Mouse (Mus musculus) fat pad, adult 2 months (tissue): ENCODE measurements at regions not wholly inside any gene's neighbourhood (a gene's known extent, or its start where the extent isn't known, plus 50 kb on each side); places are given as distances from the start of the nearest gene placed in this dataset.

ENCODE experiments used
- DNase-seq: peaks from one replicate; pipeline ENCODE4 v3.0.0-alpha.2; 2011; ENCODE audit warnings: low read depth, low spot score; ENCODE audit errors: extremely low read depth

- no peak for DNase-seq
Observed at GRCm38 (mm10) chr11:33061570-33061969, 85.6 kb downstream of the Fgf18 start.

GRCm38 (mm10) chr11:33060352-33060751 is 86.8 kb downstream of the Fgf18 start:
- DNase-seq = no peak

- DNase-seq = no peak
Observed at GRCm38 (mm10) chr11:33050216-33050615, 97.0 kb downstream of the Fgf18 start.

- no peak for DNase-seq
Observed at GRCm38 (mm10) chr11:33039854-33040792, 107.1 kb downstream of the Fgf18 start.

- no peak for DNase-seq
Observed at GRCm38 (mm10) chr11:33036367-33036766, 110.8 kb downstream of the Fgf18 start.

GRCm38 (mm10) chr11:33028920-33029319 is 118.3 kb downstream of the Fgf18 start:
- no peak for DNase-seq

- DNase-seq = no peak
Observed at GRCm38 (mm10) chr11:33027121-33027520, 120.1 kb downstream of the Fgf18 start.

- DNase-seq = no peak
Observed at GRCm38 (mm10) chr11:33013229-33014185, 133.7 kb downstream of the Fgf18 start.

GRCm38 (mm10) chr11:33012384-33013160 is 134.6 kb downstream of the Fgf18 start:
- no peak for DNase-seq

GRCm38 (mm10) chr11:33008611-33009010 is 138.6 kb downstream of the Fgf18 start:
- no peak for DNase-seq

GRCm38 (mm10) chr11:33007826-33008530 is 139.2 kb downstream of the Fgf18 start:
- DNase-seq = no peak

- DNase-seq = no peak
Observed at GRCm38 (mm10) chr11:33007366-33007765, 139.8 kb downstream of the Fgf18 start.

GRCm38 (mm10) chr11:33005183-33005582 is 142.0 kb downstream of the Fgf18 start:
- no peak for DNase-seq

GRCm38 (mm10) chr11:33004603-33005002 is 142.6 kb downstream of the Fgf18 start:
- no peak for DNase-seq

GRCm38 (mm10) chr11:32999684-33000255 is 147.4 kb downstream of the Fgf18 start:
- DNase-seq = no peak

GRCm38 (mm10) chr11:32998687-32999605 is 148.3 kb downstream of the Fgf18 start:
- no peak for DNase-seq

GRCm38 (mm10) chr11:32994391-32994790 is 152.8 kb downstream of the Fgf18 start:
- no peak for DNase-seq

GRCm38 (mm10) chr11:32993439-32993838 is 153.8 kb downstream of the Fgf18 start:
- no peak for DNase-seq
